Mouse (Mus musculus): Measurements from ENCODE around the gene Cmpk2.

- TF ChIP-seq CTCF (IDR thresholded peaks at IDR 0.05; ENCODE audit: borderline replicate concordance, control insufficient read depth, extremely low read depth, insufficient read depth, low read length, poor library complexity) (no peak), POLR2A (IDR thresholded peaks at IDR 0.05; ENCODE audit: control insufficient read depth, extremely low read depth, insufficient read depth, low read length, poor library complexity) (no peak)
These were observed 44.2 kb upstream of the Cmpk2 start for GRCm38 (mm10) chr12:26424841-26425240.
